Mouse (Mus musculus): ENCODE measurements at regions not wholly inside any gene's neighbourhood (a gene's known extent, or its start where the extent isn't known, plus 50 kb on each side); places are given as distances from the start of the nearest gene placed in this dataset.
A peak's percentile ranks its signal among the peaks of the same experiment; 100 is the strongest.
"Not testable (repeated sequence)": the region's sequence is repeated elsewhere in the genome, so short reads cannot be mapped to it uniquely, and the experiment has no call there.

GRCm38 (mm10) chr4:29282169-29282568 lies 469.2 kb downstream of the Epha7 start:
- DNase-seq (ENCODE audit: low spot score), result no peak

DNA sequence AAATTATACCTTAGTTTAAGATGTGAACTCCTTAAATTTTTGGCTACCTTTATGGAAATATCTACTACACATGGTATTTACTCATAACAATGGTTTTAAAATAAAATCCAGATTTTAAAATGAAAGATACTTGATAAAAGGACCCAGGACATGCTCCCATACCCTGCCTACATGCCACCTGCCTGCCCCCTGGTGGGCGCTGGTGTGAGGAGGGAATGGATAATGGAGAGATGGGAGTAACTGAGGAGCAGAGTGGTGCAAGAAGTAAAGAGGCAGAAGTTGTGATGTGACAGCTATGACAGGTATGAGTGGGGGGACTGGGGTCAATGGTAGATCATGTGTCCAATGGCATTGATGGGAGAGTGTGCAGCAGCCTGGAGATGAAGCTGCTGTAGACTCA lies 488.4 kb downstream of the Epha7 start:
- no peak for DNase-seq (ENCODE audit: low spot score)

DNA sequence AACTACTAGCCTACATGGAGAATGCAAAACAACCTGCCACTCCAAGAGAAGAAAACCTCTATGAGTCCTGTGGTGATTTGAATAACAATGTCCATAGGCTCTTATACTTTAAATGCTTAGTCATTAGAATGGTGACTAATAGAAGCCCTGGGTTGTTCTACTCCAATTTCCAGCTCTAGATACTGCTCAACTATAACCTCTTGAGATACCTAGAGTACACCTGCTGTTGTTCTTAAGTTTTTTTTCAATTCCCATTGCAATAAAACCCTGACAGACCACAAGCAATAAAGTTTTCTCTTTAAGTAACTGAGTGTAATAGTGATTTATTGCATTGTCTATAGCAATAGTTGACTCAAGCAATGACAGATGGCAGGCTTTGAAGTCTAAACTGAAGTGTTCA lies 491.0 kb downstream of the Epha7 start:
- no peak for DNase-seq (ENCODE audit: low spot score)

- no peak for DNase-seq (ENCODE audit: low spot score)
These were observed 494.3 kb downstream of the Epha7 start for GRCm38 (mm10) chr4:29307245-29307644.

DNA sequence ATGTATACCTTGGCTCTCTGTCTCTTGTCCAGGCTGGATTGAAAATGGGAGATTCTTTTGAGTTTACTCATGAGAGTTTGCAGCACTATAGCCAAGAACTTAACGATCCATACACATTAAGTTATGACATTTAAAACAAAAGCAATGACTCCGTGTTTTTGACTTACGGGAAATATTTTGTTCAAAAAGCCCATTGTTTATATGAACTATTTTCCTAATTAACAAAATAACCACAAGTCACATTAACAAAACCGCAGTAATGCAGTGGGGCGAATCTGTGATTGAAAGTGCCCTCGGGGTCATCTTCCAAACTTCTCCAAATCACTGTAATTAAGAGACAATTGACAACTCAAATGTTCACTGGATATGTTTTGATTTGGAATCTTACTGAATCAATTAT lies 511.0 kb downstream of the Epha7 start:
- DNase-seq (ENCODE audit: low spot score), result no peak

DNA sequence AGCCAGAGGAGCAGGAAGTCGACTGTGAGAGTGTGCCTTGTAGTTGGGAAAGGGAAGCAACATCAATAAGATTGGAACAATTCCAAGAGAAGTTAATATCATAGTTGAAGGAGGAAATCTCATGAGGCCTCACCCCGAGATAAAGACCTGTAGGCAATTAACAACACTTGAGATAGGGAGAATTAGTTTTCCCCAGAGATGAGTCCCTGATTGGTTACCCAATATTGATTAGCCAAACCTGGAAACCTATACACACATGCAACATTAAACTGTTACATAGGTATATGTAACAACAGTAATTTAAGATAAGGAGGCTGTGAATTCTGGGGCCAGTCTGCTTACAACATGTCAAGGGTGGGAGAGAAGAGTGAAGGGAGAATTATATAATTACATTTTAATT lies 516.2 kb downstream of the Epha7 start:
- no peak for DNase-seq (ENCODE audit: low spot score)

DNA sequence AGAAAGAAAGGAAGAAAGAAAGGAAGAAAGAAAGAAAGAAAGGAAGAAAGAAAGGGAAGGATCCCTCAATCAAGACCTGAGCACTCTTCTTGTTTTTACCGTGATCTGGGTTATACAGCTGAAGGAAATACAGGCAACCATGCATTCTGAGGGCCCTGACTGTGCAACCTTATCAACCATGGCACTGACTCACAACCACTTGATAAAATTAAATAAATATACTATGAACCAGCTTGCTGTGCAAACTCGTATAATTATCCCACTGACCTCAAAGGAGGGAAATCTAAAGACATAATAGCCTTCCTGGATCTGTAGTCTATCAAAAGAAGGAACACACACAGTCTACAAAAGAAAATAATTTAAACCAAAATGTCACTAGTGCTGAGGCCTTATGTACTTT lies 518.8 kb downstream of the Epha7 start:
- no peak for DNase-seq (ENCODE audit: low spot score)

- no peak for DNase-seq (ENCODE audit: low spot score)
These were observed 524.3 kb downstream of the Epha7 start for GRCm38 (mm10) chr4:29337245-29337644.

DNA sequence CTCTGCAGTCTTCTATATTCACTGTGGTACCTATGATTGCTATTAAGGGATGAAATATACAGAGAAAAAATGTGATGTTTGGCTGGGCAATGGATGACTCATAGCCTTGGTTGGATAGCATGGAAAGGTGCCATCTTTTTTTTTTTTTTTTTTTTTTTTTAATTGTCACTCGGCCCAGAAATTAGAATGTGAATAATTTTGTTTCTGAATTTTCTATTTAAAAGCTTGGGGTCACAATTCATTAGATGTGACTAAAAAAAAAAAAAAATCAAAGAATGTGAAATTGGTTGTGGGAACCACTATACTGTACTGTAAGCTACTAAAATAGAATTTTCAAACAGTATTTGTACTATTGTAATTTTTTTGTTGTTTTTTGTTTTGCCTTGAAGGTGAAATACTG lies 549.3 kb downstream of the Epha7 start:
- DNase-seq (ENCODE audit: low spot score), result no peak

- no peak for DNase-seq (ENCODE audit: low spot score)
These were observed 576.4 kb downstream of the Epha7 start for GRCm38 (mm10) chr4:29389282-29389681.

DNA sequence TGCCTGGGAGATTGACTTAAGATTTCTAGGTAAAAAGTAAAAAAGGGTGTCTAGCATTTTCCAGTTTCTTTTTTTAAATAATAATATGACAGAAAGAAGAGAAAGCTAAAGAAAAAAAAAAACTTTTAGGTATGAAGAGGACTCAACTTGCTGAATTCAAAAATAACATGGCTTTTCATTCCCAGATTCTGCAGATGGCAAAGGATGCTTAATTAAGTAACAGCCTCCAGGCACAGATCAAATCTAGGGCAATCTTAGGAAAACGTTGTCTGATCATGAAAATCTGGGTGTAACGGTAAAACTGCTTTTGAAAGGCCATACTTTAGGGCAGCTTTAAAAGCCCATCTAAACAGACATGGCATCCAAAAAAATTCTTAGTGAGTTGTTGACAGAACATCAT lies 577.4 kb downstream of the Epha7 start:
- DNase-seq (ENCODE audit: low spot score), result no peak

DNA sequence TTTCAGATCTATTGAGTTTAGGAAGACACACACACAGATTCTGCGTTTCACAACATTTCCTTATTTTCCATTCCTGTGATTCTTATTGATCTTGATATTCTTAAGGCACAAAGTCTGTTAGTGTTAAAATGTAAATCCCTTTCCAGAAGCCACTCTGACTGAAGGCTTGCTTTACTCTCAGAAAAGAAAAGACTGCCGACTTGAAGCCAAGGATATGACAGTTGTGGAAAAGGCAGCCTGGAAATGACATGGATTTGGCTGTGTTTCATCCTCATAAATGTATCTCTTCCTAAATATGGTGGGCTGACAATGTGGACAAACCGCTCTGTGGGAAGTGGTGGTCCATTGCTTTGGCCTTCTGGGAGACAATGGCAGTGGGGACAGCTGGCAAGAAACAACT lies 589.2 kb downstream of the Epha7 start:
- no peak for DNase-seq (ENCODE audit: low spot score)

GRCm38 (mm10) chr4:29414616-29415015 lies 601.7 kb downstream of the Epha7 start:
- no peak for DNase-seq (ENCODE audit: low spot score)

DNA sequence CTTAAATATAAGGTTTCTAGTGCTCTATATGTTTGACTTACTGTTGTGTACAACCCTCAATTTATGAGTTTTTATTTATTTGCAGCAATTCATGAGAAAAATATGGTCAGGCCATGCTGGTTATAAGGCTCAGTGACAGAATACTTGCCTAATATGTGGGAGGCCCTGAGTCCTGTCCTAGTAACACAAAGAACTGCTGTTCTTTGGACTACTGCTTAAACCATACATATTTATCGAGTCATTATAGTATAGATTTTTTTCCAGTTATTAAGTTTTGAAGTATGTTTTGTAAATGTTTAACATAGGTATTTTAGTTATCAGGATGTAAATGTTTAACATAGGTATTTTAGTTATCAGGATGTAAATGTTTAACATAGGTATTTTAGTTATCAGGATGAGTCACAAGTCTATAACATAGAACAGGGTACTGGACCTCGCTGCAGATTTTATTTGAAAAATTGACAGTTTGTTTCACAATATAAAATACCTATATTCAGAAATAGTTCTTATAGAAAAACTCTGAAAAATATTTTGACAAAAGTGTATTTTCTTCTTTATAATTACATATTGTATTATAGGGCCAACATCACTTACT lies 607.4 kb downstream of the Epha7 start:
- no peak for DNase-seq (ENCODE audit: low spot score)

DNA sequence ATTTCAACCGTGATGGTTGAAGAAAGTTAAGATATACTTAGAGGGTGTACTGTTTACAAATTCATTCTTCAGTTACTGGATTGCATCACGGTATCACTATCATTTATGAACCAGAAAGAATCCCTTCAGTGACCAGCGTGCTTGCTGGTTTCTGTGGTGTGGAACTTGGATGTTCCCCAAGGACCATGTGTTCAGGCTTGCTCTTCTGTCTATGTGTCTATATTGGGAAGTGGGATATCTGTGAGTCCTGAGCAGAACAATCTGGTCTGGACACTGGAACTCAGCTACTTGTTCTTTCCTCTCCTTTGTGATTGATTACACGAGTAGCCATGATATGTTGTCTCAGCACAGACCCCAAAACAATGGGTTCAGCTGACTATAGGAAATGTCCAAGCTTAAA lies 618.6 kb downstream of the Epha7 start:
- not testable (repeated sequence) for DNase-seq (ENCODE audit: low spot score)

DNA sequence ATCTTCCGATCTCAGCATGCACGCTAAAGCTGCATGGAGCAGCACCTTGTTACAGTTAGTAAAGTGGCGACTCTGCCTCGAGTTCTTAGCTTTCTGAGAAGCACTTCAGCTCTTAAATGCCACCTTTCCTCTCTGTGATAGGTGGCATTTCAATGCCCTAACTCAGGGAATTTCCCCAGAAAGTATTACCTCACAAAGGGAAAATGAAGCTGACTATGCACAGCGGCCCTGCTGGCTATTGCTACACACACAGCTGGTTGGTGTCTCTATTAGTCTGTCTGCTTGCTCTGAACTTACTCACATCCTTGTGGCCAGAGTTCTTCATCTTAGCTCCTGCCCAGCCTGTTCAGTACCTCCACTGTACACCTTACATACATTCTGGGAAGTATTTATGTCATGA lies 650.4 kb downstream of the Epha7 start:
- DNase-seq (ENCODE audit: low spot score), result no peak

- DNase-seq (ENCODE audit: low spot score), result no peak
These were observed 653.4 kb downstream of the Epha7 start for GRCm38 (mm10) chr4:29466315-29466714.

DNA sequence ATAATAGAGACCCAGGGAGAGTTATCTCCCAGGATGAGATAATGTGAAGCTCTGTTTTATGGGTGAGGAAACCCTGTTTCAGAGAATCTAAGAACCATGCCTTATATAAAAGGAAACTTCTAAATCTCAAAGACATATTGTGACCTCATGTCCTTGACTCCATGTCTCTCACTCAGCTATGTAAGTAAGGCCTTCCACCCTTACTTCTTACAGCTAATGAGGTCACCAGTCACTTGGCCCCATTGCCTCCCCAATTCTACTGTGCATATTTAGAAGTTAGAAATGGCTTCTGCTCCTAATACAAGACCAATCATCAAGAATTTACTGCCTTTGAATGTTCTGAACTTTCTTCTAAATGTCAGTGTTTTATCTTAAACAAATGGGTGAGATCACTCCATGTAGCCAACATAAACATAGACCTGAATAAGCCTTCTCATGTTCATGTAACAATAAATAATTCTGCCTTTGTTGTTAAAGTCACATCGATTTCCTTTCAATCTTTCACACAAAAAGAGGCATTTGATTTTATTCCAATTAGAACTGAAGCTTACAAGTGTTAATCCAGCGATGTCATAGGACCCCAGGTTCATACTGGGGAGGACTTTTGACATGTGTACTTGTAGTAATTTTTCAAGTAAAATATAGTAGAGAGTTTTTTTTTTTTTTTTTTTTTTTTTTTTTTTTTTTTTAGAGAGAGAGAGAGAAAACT lies 667.6 kb downstream of the Epha7 start:
- DNase-seq (ENCODE audit: low spot score), result no peak

DNA sequence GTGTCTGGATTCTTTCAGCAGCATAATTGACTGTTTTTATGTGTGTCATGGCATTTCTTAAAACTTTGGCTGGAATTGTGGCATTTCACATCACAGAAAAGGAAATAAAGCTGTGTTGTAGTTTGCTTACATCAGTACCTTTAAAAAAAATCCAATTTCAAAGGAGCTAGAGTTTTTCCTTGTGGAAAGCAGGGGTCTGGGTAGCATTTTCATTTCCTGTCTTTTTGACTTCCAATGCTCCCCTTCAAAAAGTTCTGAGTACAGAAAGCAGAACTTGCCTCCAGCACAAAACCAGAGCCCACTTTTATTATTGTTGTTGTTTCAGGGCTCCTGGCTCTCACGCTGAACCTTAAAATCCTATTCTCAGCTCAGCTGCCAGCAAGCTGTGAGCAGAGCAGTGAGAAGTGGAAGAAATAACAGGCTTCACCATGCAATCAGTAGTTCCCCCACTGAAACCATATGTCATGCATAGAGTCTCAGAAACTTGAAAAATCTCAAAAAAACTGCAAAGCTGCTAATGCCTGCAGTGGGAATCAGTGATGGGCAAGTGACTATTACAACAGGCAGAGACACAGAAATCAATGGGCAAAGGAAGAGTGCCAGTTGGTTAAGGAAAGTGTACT lies 668.3 kb downstream of the Epha7 start:
- DNase-seq (ENCODE audit: low spot score), result peak; percentile 5

DNA sequence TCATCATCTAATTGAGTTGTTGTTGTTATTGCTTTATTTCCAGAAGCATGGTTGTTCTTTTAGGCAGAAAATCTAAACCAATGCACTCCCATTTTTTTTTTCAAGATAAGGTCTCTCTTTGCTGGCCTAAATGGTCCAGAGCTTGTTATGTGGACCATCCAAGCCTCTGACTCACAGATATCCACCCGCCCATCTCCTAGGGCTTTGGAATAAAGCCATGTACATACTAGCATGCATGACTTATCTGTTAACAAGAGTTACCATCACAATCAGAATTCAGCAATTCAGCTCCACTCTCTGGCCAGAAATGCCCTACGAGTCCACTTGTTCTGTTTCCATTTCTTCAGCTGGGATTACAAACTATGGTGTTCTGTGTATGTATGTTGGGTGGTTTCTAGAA lies 669.5 kb downstream of the Epha7 start:
- no peak for DNase-seq (ENCODE audit: low spot score)

DNA sequence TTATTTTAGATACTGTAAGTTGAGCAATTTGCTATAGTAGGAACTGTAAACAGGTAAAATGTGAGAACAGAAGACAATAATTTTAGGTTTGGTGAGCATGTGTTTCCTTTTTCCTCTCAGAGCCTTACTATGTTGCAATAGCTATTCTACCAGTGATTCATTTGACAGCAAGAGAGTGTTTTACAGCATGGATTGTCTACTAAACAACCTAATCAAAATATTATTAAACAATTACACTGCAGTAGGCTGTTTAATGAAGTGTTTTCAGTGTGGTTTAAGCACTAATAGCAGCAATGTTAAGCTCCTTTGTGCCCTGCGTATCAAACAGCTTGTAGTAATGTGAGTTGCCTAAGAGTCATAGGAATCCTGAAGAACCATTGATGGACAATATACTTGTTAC lies 687.9 kb downstream of the Epha7 start:
- DNase-seq (ENCODE audit: low spot score), result no peak

GRCm38 (mm10) chr4:29525051-29525450 lies 712.1 kb downstream of the Epha7 start:
- DNase-seq (ENCODE audit: low spot score), result no peak

- DNase-seq (ENCODE audit: low spot score), result peak; percentile 41
These were observed 713.1 kb downstream of the Epha7 start for GRCm38 (mm10) chr4:29525769-29526658.

Data from layer of hippocampus, adult 11-12 months (tissue).